Mouse (Mus musculus): Measurements from ENCODE around the gene Sh3yl1.

Sh3yl1 gene

DNA sequence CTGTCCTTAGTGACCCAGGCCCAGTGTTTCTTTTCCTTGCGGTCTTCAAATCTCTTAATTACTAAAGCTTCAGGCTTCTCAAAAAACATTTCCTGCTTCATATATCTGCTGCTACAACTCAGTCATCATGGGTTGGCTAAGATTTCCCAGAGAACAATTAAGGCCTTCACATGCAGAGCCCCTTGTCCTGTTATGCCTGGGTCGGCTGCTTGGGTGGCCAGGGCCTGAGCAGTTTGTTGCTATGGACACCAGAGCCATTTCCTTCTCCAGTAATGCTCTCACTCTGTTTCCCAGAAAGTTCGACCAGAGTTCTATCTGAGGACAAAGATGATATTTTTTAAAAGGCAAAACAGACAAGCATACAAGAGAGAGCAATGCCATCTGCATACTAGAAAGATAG, 32.7 kb downstream of the Sh3yl1 start:
- DNase-seq (ENCODE audit: low read depth, low spot score), result no peak

DNA sequence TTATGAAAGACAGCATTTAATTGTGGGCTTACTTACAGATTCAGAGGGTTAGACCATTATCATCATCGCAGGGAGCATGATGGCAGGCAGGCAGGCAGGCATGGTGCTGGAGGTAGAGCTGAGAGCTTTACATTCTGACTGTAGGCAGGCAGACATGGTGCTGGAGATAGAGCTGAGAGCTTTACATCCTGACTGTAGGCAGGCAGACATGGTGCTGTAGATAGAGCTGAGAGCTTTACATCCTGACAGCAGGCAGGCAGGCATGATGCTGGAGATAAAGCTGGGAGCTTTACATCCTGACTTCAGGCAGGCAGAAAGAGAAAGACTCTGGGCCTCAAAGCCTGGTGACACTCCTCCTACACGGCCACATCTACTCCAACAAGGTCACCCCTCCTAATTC, 59.2 kb downstream of the Sh3yl1 start:
- DNase-seq (ENCODE audit: low read depth, low spot score), result no peak

DNA sequence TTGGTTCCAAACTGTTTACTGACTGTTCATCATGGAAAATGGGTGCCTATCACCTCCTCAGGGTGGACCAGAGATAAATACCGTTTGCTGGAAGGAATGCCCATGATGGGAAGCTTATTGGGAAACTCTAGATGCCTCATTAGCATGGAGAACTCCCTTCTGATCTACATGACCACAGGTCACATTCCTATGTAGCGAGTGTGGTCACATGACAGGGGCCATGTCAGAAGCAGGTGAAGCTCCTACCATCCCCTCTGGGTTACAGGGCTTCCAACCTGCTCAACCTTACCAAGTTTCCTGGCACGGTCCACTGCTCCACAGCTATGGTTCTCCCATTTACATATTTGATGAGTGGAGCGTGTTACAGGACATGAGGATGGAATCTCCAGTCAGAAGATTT, 92.3 kb downstream of the Sh3yl1 start:
- no peak for DNase-seq (ENCODE audit: low read depth, low spot score)

DNA sequence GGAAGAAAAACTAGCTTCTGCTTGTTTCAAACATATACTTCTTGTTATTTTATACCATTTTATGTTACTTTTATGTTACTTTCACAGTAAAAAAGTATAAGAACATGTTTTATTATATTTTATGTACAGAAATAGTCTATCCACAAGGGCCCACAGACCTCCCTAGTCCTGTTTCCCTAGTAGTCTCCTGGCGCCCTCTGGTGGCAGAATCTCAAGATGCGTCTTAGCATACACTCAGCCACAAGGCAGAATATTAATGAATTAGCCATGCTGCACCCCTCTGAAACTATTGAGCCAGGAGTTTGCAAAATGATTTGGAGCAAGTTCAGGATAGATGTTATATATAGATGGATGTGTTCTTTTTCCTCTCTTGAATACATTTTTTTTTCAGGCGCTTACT, 93.5 kb downstream of the Sh3yl1 start:
- DNase-seq (ENCODE audit: low read depth, low spot score), result peak; percentile 26

DNA sequence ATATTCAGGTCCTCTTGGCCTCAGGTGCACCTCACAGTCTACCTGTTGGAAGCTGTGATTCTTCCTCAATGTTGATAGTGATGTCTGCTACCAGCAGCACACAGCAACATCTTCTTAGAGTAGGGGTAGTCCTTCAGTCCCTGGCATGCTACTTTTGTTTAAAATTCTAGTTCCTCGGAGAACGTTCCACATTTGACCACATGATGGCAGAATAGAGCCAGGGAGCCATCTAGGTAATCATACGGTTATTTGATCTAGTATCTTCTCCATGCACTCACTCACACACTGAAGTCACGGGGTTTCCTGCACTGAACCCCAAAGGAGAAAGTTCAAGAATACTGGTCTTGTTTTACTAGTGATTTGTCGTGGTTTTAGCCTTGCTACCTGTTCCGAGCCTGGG, 96.7 kb downstream of the Sh3yl1 start:
- no peak for DNase-seq (ENCODE audit: low read depth, low spot score)

Data from CD4-positive helper T cell, adult 2 months (primary cell).